Mouse (Mus musculus): ENCODE measurements around the gene Olig2.

Gene Olig2

GRCm38 (mm10) chr16:91270982-91271549 is 45.8 kb downstream of the Olig2 start:
- no peak for DNase-seq

- no peak for DNase-seq
These were observed 46.4 kb downstream of the Olig2 start for GRCm38 (mm10) chr16:91271634-91272033.
